14 mouse cellular contexts compared by ENCODE assay signal in genomic region chr2:7083489-7084090, GRCm38 (mm10).
A peak's percentile ranks its signal among the peaks of the same experiment; 100 is the strongest.
DNase-seq lines count a peak whose midpoint lies in the region; ATAC-seq and TF ChIP-seq lines count a peak whose summit lies in the region.
"Had no signal": no experiment of that assay in that cellular context is flagged by ENCODE, and none has a peak within 500 bp of the region (broad histone marks: within the 10 kb centered on the region; RNA-seq: fewer than 3 reads in every experiment).

No protein-coding gene starts in this region.

- H3K36me3 ChIP-seq in intestine, embryonic 15.5 days = no peaks in the 10 kb centered on the region
- no peaks in the 10 kb centered on the region for H3K36me3 ChIP-seq in intestine, postnatal 0 days (ENCODE audit: control insufficient read depth, insufficient read depth)
- H3K36me3 ChIP-seq in midbrain, embryonic 10.5 days = no peaks in the 10 kb centered on the region
- H3K36me3 ChIP-seq: limb, embryonic 13.5 days; midbrain, embryonic 13.5 days; neural tube, embryonic 15.5 days had no signal

- H3K27me3 ChIP-seq in cerebellum, adult 2 months (ENCODE audit: control insufficient read depth, insufficient read depth, low read length) = no peaks in the 10 kb centered on the region
- no peaks in the 10 kb centered on the region for H3K27me3 ChIP-seq in intestine, embryonic 15.5 days (replicated peaks)
- H3K27me3 ChIP-seq in intestine, postnatal 0 days (replicated peaks; ENCODE audit: control insufficient read depth, insufficient read depth, low read length) = no peaks in the 10 kb centered on the region
- H3K27me3 ChIP-seq in midbrain, embryonic 10.5 days (ENCODE audit: low read depth, poor library complexity, severe bottlenecking) = peaks cover 11% of the 10 kb centered on the region; the same call in 1 of the 2 replicates
- H3K27me3 ChIP-seq: limb, embryonic 13.5 days; midbrain, embryonic 13.5 days; neural tube, embryonic 15.5 days had no signal

- no peak overlapping the region for H3K27ac ChIP-seq in cerebellum, adult 2 months (ENCODE audit: insufficient read depth, low read length)
- 0 out of 2 replicates have a peak overlapping the region, but pooled peaks have one; percentile 22 for H3K27ac ChIP-seq in intestine, embryonic 15.5 days
- no peak overlapping the region for H3K27ac ChIP-seq in intestine, postnatal 0 days (ENCODE audit: low read depth, low read length)
- H3K27ac ChIP-seq in midbrain, embryonic 10.5 days (replicated peaks) = no peak overlapping the region
- H3K27ac ChIP-seq: kidney, postnatal 0 days; limb, embryonic 13.5 days; midbrain, embryonic 13.5 days; neural tube, embryonic 15.5 days had no signal

- DNase-seq in cerebellum, postnatal 14 days = peak; percentile 36 to 46
- no peak for DNase-seq in cerebellum, adult 2 months
- peak; percentile 48 for DNase-seq in brain, embryonic 14.5 days (ENCODE audit: low read depth)
- peak; percentile 86 for DNase-seq in retina, postnatal 1 day
- DNase-seq in frontal cortex, postnatal 14 days (ENCODE audit: low spot score in 2 of 2) = no peak
- DNase-seq in midbrain, embryonic 10.5 days (ENCODE audit: low spot score) = no peak
- DNase-seq: cerebellum, postnatal 36 days had no signal

- WGBS in cerebellum, adult 2 months = 92% methylated on average over 4 of the region's 4 CpGs
- 42% methylated on average over 4 of the region's 4 CpGs for WGBS in intestine, embryonic 15.5 days
- 45% methylated on average over 4 of the region's 4 CpGs for WGBS in intestine, postnatal 0 days
- 90% methylated on average over 4 of the region's 4 CpGs for WGBS in midbrain, embryonic 10.5 days

- H3K4me2 ChIP-seq in intestine, embryonic 15.5 days (replicated peaks) = no peak overlapping the region
- H3K4me2 ChIP-seq in intestine, postnatal 0 days (replicated peaks; ENCODE audit: low read depth) = no peak overlapping the region
- H3K4me2 ChIP-seq: limb, embryonic 13.5 days; midbrain, embryonic 13.5 days; neural tube, embryonic 15.5 days had no signal

- TF ChIP-seq POLR2A in cerebellum, adult 2 months (IDR thresholded peaks at IDR 0.05; ENCODE audit: borderline replicate concordance, insufficient read depth, low read length) = no peak
- no peak for TF ChIP-seq POLR2A in brain, embryonic 14.5 days (IDR thresholded peaks at IDR 0.05; ENCODE audit: borderline replicate concordance, extremely low read depth, insufficient read depth, insufficient read length, poor library complexity, severe bottlenecking)

- TF ChIP-seq CTCF in cerebellum, adult 2 months (IDR thresholded peaks at IDR 0.05; ENCODE audit: borderline replicate concordance, insufficient read depth, low read depth, low read length) = no peak
- no peak for TF ChIP-seq CTCF in intestine, postnatal 0 days (IDR thresholded peaks at IDR 0.05; ENCODE audit: low read depth)
- no peak for TF ChIP-seq CTCF in brain, embryonic 14.5 days (IDR thresholded peaks at IDR 0.05; ENCODE audit: borderline replicate concordance, extremely low read depth, insufficient read depth, insufficient read length)

- no peaks in the 10 kb centered on the region for H3K9me3 ChIP-seq in intestine, embryonic 15.5 days
- H3K9me3 ChIP-seq in intestine, postnatal 0 days (ENCODE audit: control insufficient read depth) = no peaks in the 10 kb centered on the region
- no peaks in the 10 kb centered on the region for H3K9me3 ChIP-seq in midbrain, embryonic 10.5 days (replicated peaks)
- H3K9me3 ChIP-seq: limb, embryonic 13.5 days; midbrain, embryonic 13.5 days; neural tube, embryonic 15.5 days had no signal

- H3K4me1 ChIP-seq in cerebellum, adult 2 months (ENCODE audit: control insufficient read depth, insufficient read depth, low read length) = peaks cover 6% of the 10 kb centered on the region; the same call in 1 of the 2 replicates
- peaks cover 6% of the 10 kb centered on the region for H3K4me1 ChIP-seq in intestine, embryonic 15.5 days (replicated peaks)
- H3K4me1 ChIP-seq in intestine, postnatal 0 days (replicated peaks; ENCODE audit: control insufficient read depth, insufficient read depth, low read length) = no peaks in the 10 kb centered on the region
- peaks cover 36% of the 10 kb centered on the region for H3K4me1 ChIP-seq in midbrain, embryonic 10.5 days

- no peak overlapping the region for H3K9ac ChIP-seq in intestine, embryonic 15.5 days
- no peak overlapping the region for H3K9ac ChIP-seq in intestine, postnatal 0 days (ENCODE audit: low read depth, low read length)
- H3K9ac ChIP-seq: limb, embryonic 13.5 days; midbrain, embryonic 13.5 days; neural tube, embryonic 15.5 days had no signal

- ATAC-seq in intestine, embryonic 15.5 days = no peak
- no peak for ATAC-seq in intestine, postnatal 0 days
- ATAC-seq: midbrain, embryonic 13.5 days had no signal

- H3K4me3 ChIP-seq in cerebellum, adult 2 months (replicated peaks; ENCODE audit: insufficient read depth, low read depth, low read length) = no peak overlapping the region
- no peak overlapping the region for H3K4me3 ChIP-seq in intestine, embryonic 15.5 days (replicated peaks)
- H3K4me3 ChIP-seq in intestine, postnatal 0 days (ENCODE audit: low read depth, low read length) = no peak overlapping the region
- H3K4me3 ChIP-seq in midbrain, embryonic 10.5 days = no peak overlapping the region
- H3K4me3 ChIP-seq: erythroblast, embryonic 14.5 days; limb, embryonic 13.5 days; midbrain, embryonic 13.5 days; neural tube, embryonic 15.5 days had no signal

Comparison
In these comparisons a context has a peak if more than half of its experiments do, and no peak if none do; other contexts are left out.
1. DNase-seq: peak in cerebellum, postnatal 14 days (2 of 2), brain, embryonic 14.5 days (single experiment) and retina, postnatal 1 day (single experiment); none in cerebellum, adult 2 months (0 of 2), frontal cortex, postnatal 14 days (0 of 2) and midbrain, embryonic 10.5 days (single experiment).